Mouse (Mus musculus) stomach, postnatal 0 days (tissue): ENCODE measurements around the gene Fam57b. TPM values are rescaled to one million over a fixed set of nuclear protein-coding genes. Genes with fewer than 3 reads are reported as not detected.
A peak's percentile ranks its signal among the peaks of the same experiment; 100 is the strongest.

Experiments used
- ATAC-seq: fragments of 200-750 bp; cut with Nextera tagmentation; 2 replicates; pipeline ENCODE4 v1.8.0; 2017; ENCODE audit not compliant: low FRiP score, low TSS enrichment
- DNase-seq: peaks from one replicate; pipeline ENCODE4 v3.0.0-alpha.2; 2016; ENCODE audit warnings: low spot score
- H3K27ac ChIP-seq: fragments of 300-500 bp; sonication (generic); replicated peaks from 2 replicates; pipeline ENCODE4 v1.5.1; 2014; ENCODE audit warnings: mild to moderate bottlenecking, control low read depth
- H3K27me3 ChIP-seq: fragments of 300-500 bp; sonication (generic); 2 replicates; pipeline ENCODE4 v1.6.1; 2014; ENCODE audit warnings: low read length; ENCODE audit not compliant: control insufficient read depth, insufficient read depth
- H3K36me3 ChIP-seq: fragments of 300-500 bp; sonication (generic); 2 replicates; pipeline ENCODE4 v1.6.1; 2014; ENCODE audit warnings: low read length, mixed read lengths; ENCODE audit not compliant: control insufficient read depth, insufficient read depth
- H3K4me1 ChIP-seq: fragments of 300-500 bp; sonication (generic); replicated peaks from 2 replicates; pipeline ENCODE4 v1.6.1; 2014; ENCODE audit warnings: antibody characterized with exemption; ENCODE audit not compliant: control insufficient read depth, insufficient read depth
- H3K4me2 ChIP-seq: fragments of 300-500 bp; sonication (generic); replicated peaks from 2 replicates; pipeline ENCODE4 v1.6.1; 2014; ENCODE audit warnings: low read depth, mild to moderate bottlenecking, control low read depth, moderate library complexity
- H3K4me3 ChIP-seq: fragments of 300-500 bp; sonication (generic); 2 replicates; pipeline ENCODE4 v1.5.1; 2014; ENCODE audit warnings: low read depth, low read length, control low read depth
- H3K9ac ChIP-seq: fragments of 300-500 bp; sonication (generic); 2 replicates; pipeline ENCODE4 v1.6.1; 2014; ENCODE audit warnings: mild to moderate bottlenecking, low read length, control low read depth, mixed read lengths
- H3K9me3 ChIP-seq: fragments of 300-500 bp; sonication (generic); 2 replicates; pipeline ENCODE4 v1.6.1; 2016; ENCODE audit warnings: low read length; ENCODE audit not compliant: control insufficient read depth
- CTCF ChIP-seq: IDR thresholded peaks from 2 replicates; pipeline ENCODE4 v1.5.1; 2016; ENCODE audit warnings: antibody characterized with exemption, low read depth, mild to moderate bottlenecking, moderate library complexity
- EP300 ChIP-seq: optimal IDR thresholded peaks from 2 replicates; pipeline ENCODE3; 2016; ENCODE audit warnings: antibody characterized with exemption
- WGBS: fragments of 180-500 bp; shearing (Covaris S2); extraction: QIAGEN DNeasy Blood & Tissue Kit; methylation state at CpG from one replicate; pipeline ENCODE4 v1.1.7; 2014; 5-methylcytosine and 5-hydroxymethylcytosine counted together
- polyA plus RNA-seq: library from polyadenylated mRNA; unstranded; fragments of >200 nt; fragmentation: Nextera tagmentation; extraction: Ambion mirVana; gene quantifications from 2 replicates; pipeline ENCODE4 v1.2.1, GENCODE M21; 2015

Gene Fam57b
- polyA plus RNA-seq, 1 experiment from 2014 or later = 0.57 TPM

DNA sequence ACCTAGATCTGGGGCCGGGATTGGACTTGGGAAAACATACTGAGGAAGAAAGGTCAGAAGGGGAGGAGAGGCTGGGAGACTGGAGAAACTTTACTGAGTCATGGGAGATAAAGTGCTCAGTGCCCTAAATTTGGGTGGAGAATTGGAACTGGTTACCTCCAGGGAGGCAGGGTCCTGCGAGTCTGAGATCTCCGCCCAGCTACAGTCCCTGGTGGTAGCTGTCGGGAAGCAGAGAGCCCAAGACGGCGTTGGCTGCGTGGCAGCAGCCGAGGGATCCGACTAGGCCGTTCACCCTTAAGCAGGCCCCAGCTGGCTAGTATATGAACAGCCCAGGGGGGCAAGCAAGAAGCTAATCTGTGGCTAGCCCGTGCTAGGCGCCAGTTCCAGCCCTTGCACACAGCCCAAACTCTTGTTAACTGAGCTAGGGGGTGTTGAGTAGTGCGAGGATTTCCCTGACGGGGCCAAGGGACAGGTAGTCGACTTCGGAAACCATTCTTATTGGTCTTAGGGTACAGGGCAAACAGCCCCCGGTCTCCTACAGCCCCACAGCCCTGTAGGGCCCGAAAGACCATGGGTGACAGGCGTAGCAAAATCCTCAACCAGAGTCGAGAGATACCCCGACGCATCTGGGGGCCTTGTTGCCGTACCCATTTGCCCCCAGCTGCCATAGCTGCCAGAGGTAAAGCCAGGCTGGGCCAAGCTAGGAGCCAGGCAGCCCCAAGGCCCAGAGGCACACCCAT lies 72.5 kb downstream of the Fam57b start:
- Histone ChIP-seq H3K4me2 (no peak overlapping the region), H3K9me3 (no peaks in the 10 kb centered on the region), H3K4me3 (no peak overlapping the region), H3K9ac (no peak overlapping the region), H3K4me1 (no peaks in the 10 kb centered on the region), H3K36me3 (peaks cover 56% of the 10 kb centered on the region), H3K27ac (no peak overlapping the region), H3K27me3 (no peaks in the 10 kb centered on the region)
- no peak for DNase-seq
- 92% methylated on average over 23 of the region's 23 CpGs for WGBS
- no peak for TF ChIP-seq CTCF
- no peak for TF ChIP-seq EP300
- no peak for ATAC-seq

DNA sequence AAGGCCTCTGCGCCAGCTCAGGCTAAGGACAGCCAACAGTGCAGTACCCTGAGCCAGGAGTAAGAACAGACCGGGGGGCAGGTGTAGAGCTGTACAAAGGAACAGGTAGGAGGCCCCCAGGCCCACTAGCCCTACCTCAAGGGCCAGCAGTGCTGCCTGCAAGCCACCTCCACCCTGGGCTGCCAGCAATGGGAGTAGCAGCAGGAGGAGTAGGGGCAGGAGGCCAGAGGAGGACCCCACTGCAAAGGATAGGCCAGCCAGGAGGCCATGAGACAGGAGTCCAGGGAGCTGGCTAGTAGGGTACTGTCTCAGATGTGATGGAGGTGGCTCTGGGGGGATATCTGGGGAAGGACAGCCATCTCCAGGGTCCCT lies 73.0 kb downstream of the Fam57b start:
- TF ChIP-seq EP300 = no peak
- no peaks in the 10 kb centered on the region for H3K9me3 ChIP-seq
- 81% methylated on average over 2 of the region's 2 CpGs for WGBS

DNA sequence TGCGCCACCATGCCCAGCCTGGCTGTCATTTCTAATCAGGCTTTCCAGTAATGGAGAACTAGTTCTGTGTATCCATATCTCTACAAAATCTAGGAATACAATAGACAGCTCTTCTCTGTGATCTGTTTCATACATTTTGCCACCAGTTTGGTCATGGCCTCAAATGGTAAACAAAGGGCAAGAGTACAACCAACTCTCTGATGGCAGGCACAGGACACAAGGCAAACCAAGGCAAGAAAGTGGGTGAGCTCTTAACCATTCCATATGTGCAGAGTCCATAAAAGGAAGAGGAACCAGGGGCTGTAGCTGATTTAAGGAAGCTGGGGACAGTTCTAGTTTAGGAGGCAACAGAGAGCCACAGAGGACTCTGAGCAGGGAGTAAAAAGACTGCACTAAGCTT lies 79.8 kb downstream of the Fam57b start:
- Histone ChIP-seq H3K36me3 (peaks cover 57% of the 10 kb centered on the region), H3K27me3 (no peaks in the 10 kb centered on the region), H3K9ac (no peak overlapping the region), H3K4me1 (no peaks in the 10 kb centered on the region), H3K4me2 (no peak overlapping the region), H3K27ac (no peak overlapping the region), H3K4me3 (no peak overlapping the region), H3K9me3 (no peaks in the 10 kb centered on the region)
- no peak for DNase-seq
- no peak for TF ChIP-seq EP300
- TF ChIP-seq CTCF = no peak
- WGBS = 94% methylated on average over 1 of the region's 1 CpGs
- ATAC-seq = no peak

More for the DNA sequence above, 73.0 kb downstream of the Fam57b start:
- H3K27ac ChIP-seq = no peak overlapping the region
- ATAC-seq = 0 out of 2 replicates have a peak, but pooled peaks have one; percentile 20
- no peak overlapping the region for H3K4me2 ChIP-seq
- no peak for DNase-seq
- H3K9ac ChIP-seq = no peak overlapping the region
- H3K27me3 ChIP-seq = no peaks in the 10 kb centered on the region
- H3K36me3 ChIP-seq = peaks cover 58% of the 10 kb centered on the region
- no peaks in the 10 kb centered on the region for H3K4me1 ChIP-seq
- H3K4me3 ChIP-seq = no peak overlapping the region

Other genes starting within 250 kb of the Fam57b start
- 150 and 163 TPM in 2 replicates for gene Eif3c, start 231.3 kb upstream of the Fam57b start, polyA plus RNA-seq
- 0.46 and 0.56 TPM in 2 replicates for gene Apobr, start 212.7 kb upstream of the Fam57b start, polyA plus RNA-seq
- 17.2 and 17.7 TPM in 2 replicates for gene Cln3, start 211.9 kb upstream of the Fam57b start, polyA plus RNA-seq
- gene Il27, start 202.7 kb upstream of the Fam57b start, polyA plus RNA-seq = 0.10 and 0.13 TPM in 2 replicates
- gene Nupr1, start 166.8 kb upstream of the Fam57b start, polyA plus RNA-seq = 140 and 182 TPM in 2 replicates
- gene Sgf29, start 148.4 kb upstream of the Fam57b start, polyA plus RNA-seq = 28.6 and 28.9 TPM in 2 replicates
- gene Sult1a1, start 121.2 kb upstream of the Fam57b start, polyA plus RNA-seq = 10.9 and 12.4 TPM in 2 replicates
- gene Bola2, start 102.3 kb upstream of the Fam57b start, polyA plus RNA-seq = 92.3 and 93.4 TPM in 2 replicates
- gene Slx1b, start 101.9 kb upstream of the Fam57b start, polyA plus RNA-seq = 6.1 and 6.2 TPM in 2 replicates
- 15.7 and 16.9 TPM in 2 replicates for gene Coro1a, start 89.9 kb upstream of the Fam57b start, polyA plus RNA-seq
- 114 and 116 TPM in 2 replicates for gene Mapk3, start 38.1 kb upstream of the Fam57b start, polyA plus RNA-seq
- 51.3 and 53.1 TPM in 2 replicates for gene Gdpd3, start 31.3 kb upstream of the Fam57b start, polyA plus RNA-seq
- gene Ypel3, start 20.7 kb upstream of the Fam57b start, polyA plus RNA-seq = 86.0 and 102 TPM in 2 replicates
- gene Tbx6, start 16.2 kb upstream of the Fam57b start, polyA plus RNA-seq = 0.08 and 0.18 TPM in 2 replicates
- 118 and 122 TPM in 2 replicates for gene Ppp4c, start 5.2 kb upstream of the Fam57b start, polyA plus RNA-seq
- gene 4930451I11Rik, start 34.0 kb downstream of the Fam57b start, polyA plus RNA-seq = not detected in 2 replicates
- gene Doc2a, start 49.7 kb downstream of the Fam57b start, polyA plus RNA-seq = 0.15 and 0.41 TPM in 2 replicates
- gene Hirip3, start 64.3 kb downstream of the Fam57b start, polyA plus RNA-seq = 5.7 and 7.6 TPM in 2 replicates
- 31.0 and 34.4 TPM in 2 replicates for gene Ino80e, start 64.7 kb downstream of the Fam57b start, polyA plus RNA-seq
- gene Taok2, start 87.0 kb downstream of the Fam57b start, polyA plus RNA-seq = 13.9 TPM in 2 replicates
- gene Tmem219, start 125.2 kb downstream of the Fam57b start, polyA plus RNA-seq = 32.9 and 36.3 TPM in 2 replicates
- gene Kctd13, start 131.2 kb downstream of the Fam57b start, polyA plus RNA-seq = 9.7 and 10.2 TPM in 2 replicates
- gene Asphd1, start 151.9 kb downstream of the Fam57b start, polyA plus RNA-seq = 0.28 and 0.40 TPM in 2 replicates
- gene Sez6l2, start 152.9 kb downstream of the Fam57b start, polyA plus RNA-seq = 1.5 and 1.6 TPM in 2 replicates
- gene Cdipt, start 178.2 kb downstream of the Fam57b start, polyA plus RNA-seq = 79.3 and 80.4 TPM in 2 replicates
- gene Cdiptos, start 178.4 kb downstream of the Fam57b start, polyA plus RNA-seq = 1.5 and 1.7 TPM in 2 replicates
- gene Mvp, start 217.0 kb downstream of the Fam57b start, polyA plus RNA-seq = 49.5 and 50.0 TPM in 2 replicates
- 0.42 TPM in 1 of 2 replicates, not detected in the other for gene Pagr1b, start 218.8 kb downstream of the Fam57b start, polyA plus RNA-seq
- gene Pagr1a, start 219.7 kb downstream of the Fam57b start, polyA plus RNA-seq = 8.7 and 25.1 TPM in 2 replicates
- 12.0 and 27.5 TPM in 2 replicates for gene Gm42742, start 223.4 kb downstream of the Fam57b start, polyA plus RNA-seq
- gene Prrt2, start 223.5 kb downstream of the Fam57b start, polyA plus RNA-seq = 1.7 and 2.9 TPM in 2 replicates
- 21.3 and 25.5 TPM in 2 replicates for gene Maz, start 229.4 kb downstream of the Fam57b start, polyA plus RNA-seq
- 20.8 and 24.4 TPM in 2 replicates for gene Kif22, start 244.8 kb downstream of the Fam57b start, polyA plus RNA-seq